Mouse (Mus musculus): ENCODE measurements around the gene Wdr45b. TPM values are rescaled to one million over a fixed set of nuclear protein-coding genes. Genes with fewer than 3 reads are reported as not detected.

Wdr45b gene
- 10 to 100 TPM; 37.7 to 43.6 TPM for polyA plus RNA-seq (2017; shearing (Covaris generic))

GRCm38 (mm10) chr11:121354091-121354707 lies at the start of gene Wdr45b:
Gene Wdr45b (minus strand): TSS chr11:121354445.

GRCm38 (mm10) chr11:121387750-121388553 lies 33.7 kb upstream of the Wdr45b start, which contains the start of gene Rab40b:
Gene Rab40b (minus strand): TSS chr11:121388251.

Other genes with a start within 250 kb of the Wdr45b start
- gene Tex19.2, start 235.8 kb downstream of the Wdr45b start, polyA plus RNA-seq (2017; shearing (Covaris generic)), result 1 to 10 TPM in 1 of 2 experiments, not detected in 1; 1.9 TPM
- gene Tex19.1, start 208.3 kb downstream of the Wdr45b start, polyA plus RNA-seq (2017; shearing (Covaris generic)), result not detected
- gene Uts2r, start 194.2 kb downstream of the Wdr45b start, polyA plus RNA-seq (2017; shearing (Covaris generic)), result under 1 TPM in 1 of 2 experiments, not detected in 1; 0.98 TPM
- 1 to 10 TPM; 2.6 to 3.7 TPM for gene Hexdc, start 150.0 kb downstream of the Wdr45b start, polyA plus RNA-seq (2017; shearing (Covaris generic))
- 10 to 100 TPM in 1 of 2 experiments, 1 to 10 TPM in 1; 5.7 to 13.2 TPM for gene Ogfod3, start 149.7 kb downstream of the Wdr45b start, polyA plus RNA-seq (2017; shearing (Covaris generic))
- 100 to 1,000 TPM; 108 to 143 TPM for gene Cybc1, start 125.1 kb downstream of the Wdr45b start, polyA plus RNA-seq (2017; shearing (Covaris generic))
- 10 to 100 TPM; 21.9 to 31.5 TPM for gene Narf, start 117.2 kb downstream of the Wdr45b start, polyA plus RNA-seq (2017; shearing (Covaris generic))
- 10 to 100 TPM; 17.4 to 20.9 TPM for gene Foxk2, start 94.5 kb downstream of the Wdr45b start, polyA plus RNA-seq (2017; shearing (Covaris generic))
- 1 to 10 TPM in 1 of 2 experiments, under 1 TPM in 1; 0.22 to 1.5 TPM for gene Rab40b, start 33.8 kb upstream of the Wdr45b start, polyA plus RNA-seq (2017; shearing (Covaris generic))
- under 1 TPM; 0.29 to 0.92 TPM for gene Fn3krp, start 67.0 kb upstream of the Wdr45b start, polyA plus RNA-seq (2017; shearing (Covaris generic))
- gene Fn3k, start 80.5 kb upstream of the Wdr45b start, polyA plus RNA-seq (2017; shearing (Covaris generic)), result under 1 TPM in 1 of 2 experiments, not detected in 1; 0.45 TPM
- gene Tbcd, start 97.5 kb upstream of the Wdr45b start, polyA plus RNA-seq (2017; shearing (Covaris generic)), result 10 to 100 TPM; 42.8 to 48.2 TPM
- under 1 TPM; 0.20 to 0.35 TPM for gene Zfp750, start 164.9 kb upstream of the Wdr45b start, polyA plus RNA-seq (2017; shearing (Covaris generic))